Mouse (Mus musculus) splenic B cell, adult 2 months (primary cell): ENCODE measurements around the gene Klhdc3.

Experiments used
- DNase-seq: peaks from one replicate; pipeline ENCODE4 v3.0.0-alpha.2; 2011; ENCODE audit warnings: low read depth, low spot score
- H3K27me3 ChIP-seq: 2 replicates; pipeline ENCODE4 v1.6.1; 2012; ENCODE audit warnings: mild to moderate bottlenecking, low read length, moderate library complexity, mixed read lengths; ENCODE audit not compliant: control insufficient read depth, poor library complexity, insufficient read depth, severe bottlenecking
- H3K36me3 ChIP-seq: 2 replicates; pipeline ENCODE4 v1.6.1; 2012; ENCODE audit warnings: mild to moderate bottlenecking, low read length, moderate library complexity, mixed read lengths; ENCODE audit not compliant: control insufficient read depth, poor library complexity, insufficient read depth, severe bottlenecking

Klhdc3 gene

GRCm38 (mm10) chr17:46710959-46711597 lies 30.4 kb upstream of the Klhdc3 start, which contains the start of gene Pex6:
Pex6 (plus strand) TSS chr17:46711463.
- Histone ChIP-seq H3K27me3 (no peaks in the 10 kb centered on the region), H3K36me3 (peaks cover 9% of the 10 kb centered on the region)
- DNase-seq, result peak; percentile 93

DNA sequence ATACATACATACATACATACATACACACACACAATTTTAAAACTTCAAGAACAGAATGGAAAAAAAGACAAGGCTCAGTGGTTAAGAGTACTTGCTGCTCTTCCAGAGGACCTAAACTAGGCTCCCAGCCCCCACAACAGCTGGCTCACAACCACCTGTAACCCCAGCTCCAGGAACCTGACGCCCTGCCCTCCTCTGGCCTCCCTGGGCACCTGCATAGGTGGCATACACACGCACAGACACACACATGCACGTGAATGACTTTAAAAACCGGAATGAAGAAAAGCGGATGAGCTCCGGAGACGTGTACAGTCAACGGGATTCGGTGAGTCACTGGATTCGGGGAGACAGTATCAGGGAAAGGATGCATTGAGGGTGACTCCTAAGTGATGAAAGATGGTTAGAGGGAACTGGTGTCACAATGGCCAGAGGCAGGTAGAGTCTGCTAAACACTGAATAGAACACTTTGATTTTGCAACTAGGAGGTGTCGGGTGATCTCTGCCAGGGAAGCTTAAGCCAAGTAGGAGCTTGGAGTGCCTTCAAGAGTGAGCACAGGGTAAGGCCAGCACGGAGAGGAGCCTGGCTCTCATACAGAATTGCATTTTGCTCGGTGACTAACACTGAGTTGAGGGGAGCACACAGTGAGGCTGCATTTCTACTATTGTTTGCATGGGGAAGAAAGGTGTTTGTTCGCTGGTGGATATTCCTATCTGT lies 25.8 kb upstream of the Klhdc3 start:
- no peak for DNase-seq

GRCm38 (mm10) chr17:46704887-46705835 lies 24.4 kb upstream of the Klhdc3 start, which contains the start of gene Ppp2r5d:
Ppp2r5d (minus strand) TSS chr17:46705111.
- Histone ChIP-seq H3K36me3 (no peaks in the 10 kb centered on the region), H3K27me3 (no peaks in the 10 kb centered on the region)
- peak; percentile 96 for DNase-seq

More for the DNA sequence above, 25.8 kb upstream of the Klhdc3 start:
- Histone ChIP-seq H3K27me3 (no peaks in the 10 kb centered on the region), H3K36me3 (no peaks in the 10 kb centered on the region)

- peak; percentile 18 for DNase-seq
- Histone ChIP-seq H3K36me3 (no peaks in the 10 kb centered on the region), H3K27me3 (no peaks in the 10 kb centered on the region)
Observed at GRCm38 (mm10) chr17:46703971-46704886, 23.5 kb upstream of the Klhdc3 start.

DNA sequence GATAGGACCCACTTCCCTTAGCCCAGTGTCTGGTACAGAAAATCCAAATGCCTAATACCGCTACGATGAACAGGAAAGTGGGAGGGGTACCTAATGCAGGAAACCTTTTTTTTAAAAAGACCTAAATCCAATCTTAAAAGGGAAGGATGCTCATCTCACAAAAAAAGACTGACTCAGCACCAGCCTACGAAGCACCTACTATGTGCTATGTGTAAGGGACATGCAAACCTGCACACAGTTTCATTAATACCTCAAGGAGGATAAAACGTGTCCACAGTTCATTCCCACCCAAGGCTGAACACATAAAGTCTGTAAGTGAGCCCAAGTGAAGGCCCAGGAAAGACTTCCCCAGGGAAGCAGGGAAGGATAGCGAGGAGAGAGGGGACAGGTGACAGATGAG lies 21.8 kb upstream of the Klhdc3 start:
- no peak for DNase-seq
- no peaks in the 10 kb centered on the region for H3K36me3 ChIP-seq
- no peaks in the 10 kb centered on the region for H3K27me3 ChIP-seq

DNA sequence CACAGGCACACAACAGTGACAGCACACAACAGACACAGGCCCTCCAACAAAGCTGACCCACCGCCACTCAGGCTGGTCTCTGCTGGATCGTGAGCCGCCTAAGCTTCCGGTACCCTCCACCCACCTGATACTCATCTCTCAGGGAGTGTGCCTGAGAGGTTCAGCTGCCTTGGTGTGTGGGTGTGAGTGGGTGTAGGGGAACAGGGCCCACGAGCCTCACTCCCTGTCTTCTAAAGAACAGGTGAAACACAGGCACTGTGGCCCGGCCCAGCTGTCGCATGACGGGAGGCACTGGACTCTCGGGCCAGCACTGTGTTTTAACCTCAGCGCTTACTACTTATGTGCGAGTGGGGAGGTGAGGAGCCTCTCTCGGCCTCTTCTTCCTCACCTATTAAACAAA lies 21.4 kb upstream of the Klhdc3 start:
- no peak for DNase-seq
- Histone ChIP-seq H3K27me3 (no peaks in the 10 kb centered on the region), H3K36me3 (no peaks in the 10 kb centered on the region)

GRCm38 (mm10) chr17:46701489-46701888 lies 20.8 kb upstream of the Klhdc3 start:
- no peaks in the 10 kb centered on the region for H3K27me3 ChIP-seq
- DNase-seq, result no peak

GRCm38 (mm10) chr17:46699912-46700311 lies 19.2 kb upstream of the Klhdc3 start:
- no peak for DNase-seq
- H3K27me3 ChIP-seq, result no peaks in the 10 kb centered on the region
- no peaks in the 10 kb centered on the region for H3K36me3 ChIP-seq

More at GRCm38 (mm10) chr17:46701489-46701888, 20.8 kb upstream of the Klhdc3 start:
- H3K36me3 ChIP-seq, result no peaks in the 10 kb centered on the region

DNA sequence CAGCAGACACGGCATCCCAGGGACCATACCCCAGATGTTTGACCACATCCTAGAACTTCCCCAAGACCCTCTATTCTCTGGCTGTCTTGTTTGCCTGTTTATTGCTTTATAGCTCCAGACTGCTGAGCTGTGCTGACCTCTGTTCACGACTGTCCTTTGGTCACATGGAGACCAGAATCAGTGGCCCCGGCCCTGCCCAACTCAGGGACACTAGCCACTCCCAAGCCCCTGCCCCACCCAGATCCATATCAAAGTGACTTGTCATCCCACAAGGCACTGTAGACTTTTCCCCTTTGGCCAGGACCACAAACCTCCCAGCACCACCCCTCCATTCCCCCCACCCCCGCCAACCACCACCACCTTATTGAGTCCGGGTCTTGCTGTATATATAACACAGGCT lies 18.5 kb upstream of the Klhdc3 start:
- no peaks in the 10 kb centered on the region for H3K36me3 ChIP-seq
- no peak for DNase-seq
- no peaks in the 10 kb centered on the region for H3K27me3 ChIP-seq

DNA sequence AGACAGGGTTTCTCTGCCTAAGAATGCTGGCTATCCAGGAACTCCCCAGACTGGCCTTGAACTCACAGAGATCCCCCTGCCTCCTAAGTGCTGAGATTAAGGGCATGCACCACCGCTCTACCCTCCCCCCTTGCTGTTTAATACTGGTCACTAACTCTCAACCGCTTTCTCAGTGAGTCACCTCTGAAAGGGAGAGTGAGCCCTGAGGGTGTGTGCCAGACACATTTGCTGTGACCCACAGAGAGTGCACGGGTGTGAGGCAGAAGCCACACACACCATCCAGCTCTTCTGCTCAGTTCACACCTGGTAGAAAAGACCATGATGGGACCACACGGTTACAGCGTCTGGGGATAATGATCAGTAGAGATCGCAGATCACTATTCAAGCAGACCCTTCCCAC lies 17.8 kb upstream of the Klhdc3 start:
- DNase-seq, result no peak
- Histone ChIP-seq H3K27me3 (no peaks in the 10 kb centered on the region), H3K36me3 (no peaks in the 10 kb centered on the region)

GRCm38 (mm10) chr17:46694517-46695063 lies 13.9 kb upstream of the Klhdc3 start:
- no peaks in the 10 kb centered on the region for H3K27me3 ChIP-seq
- no peaks in the 10 kb centered on the region; the same call in 1 of the 2 replicates for H3K36me3 ChIP-seq
- DNase-seq, result no peak

DNA sequence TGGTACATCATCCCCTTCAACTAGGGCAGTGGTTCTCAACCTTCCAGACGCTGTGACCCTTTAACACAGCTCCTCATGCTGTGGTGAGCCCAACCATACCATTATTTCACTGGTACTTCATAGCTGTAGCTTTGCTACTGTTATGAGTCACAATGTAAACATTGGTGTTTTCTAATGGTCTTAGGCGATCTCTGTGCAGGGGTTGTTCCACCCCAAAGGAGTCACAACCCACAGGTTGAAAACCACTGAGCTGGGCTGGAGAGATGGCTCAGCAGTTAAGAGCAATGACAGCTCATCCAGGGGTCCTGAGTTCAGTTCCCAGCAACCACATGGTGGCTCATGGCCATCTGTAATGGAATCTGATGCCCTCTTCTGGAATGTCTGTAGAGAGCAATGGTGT lies 10.7 kb upstream of the Klhdc3 start:
- H3K27me3 ChIP-seq, result no peaks in the 10 kb centered on the region
- peaks cover 1% of the 10 kb centered on the region for H3K36me3 ChIP-seq
- DNase-seq, result no peak

DNA sequence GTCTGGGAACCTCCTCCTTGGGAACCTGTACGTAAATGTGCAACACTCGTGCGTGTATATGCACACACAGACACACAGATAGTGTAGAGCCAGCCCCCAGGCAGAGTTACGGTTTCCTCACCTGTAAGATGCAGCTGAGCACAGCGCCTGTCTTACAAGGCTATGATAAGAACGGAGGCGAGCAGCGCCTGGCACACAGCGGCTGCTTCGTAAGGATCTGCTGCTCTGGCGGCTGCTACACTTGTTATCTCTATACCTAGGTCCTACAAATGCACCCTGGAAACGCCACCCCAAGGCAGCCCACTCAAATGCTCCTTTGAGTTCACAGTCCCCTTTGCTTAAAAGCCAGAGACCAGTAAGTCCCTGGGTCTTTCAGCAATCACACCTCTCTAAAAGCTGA lies 10.0 kb upstream of the Klhdc3 start:
- Histone ChIP-seq H3K27me3 (no peaks in the 10 kb centered on the region), H3K36me3 (peaks cover 4% of the 10 kb centered on the region)
- no peak for DNase-seq

DNA sequence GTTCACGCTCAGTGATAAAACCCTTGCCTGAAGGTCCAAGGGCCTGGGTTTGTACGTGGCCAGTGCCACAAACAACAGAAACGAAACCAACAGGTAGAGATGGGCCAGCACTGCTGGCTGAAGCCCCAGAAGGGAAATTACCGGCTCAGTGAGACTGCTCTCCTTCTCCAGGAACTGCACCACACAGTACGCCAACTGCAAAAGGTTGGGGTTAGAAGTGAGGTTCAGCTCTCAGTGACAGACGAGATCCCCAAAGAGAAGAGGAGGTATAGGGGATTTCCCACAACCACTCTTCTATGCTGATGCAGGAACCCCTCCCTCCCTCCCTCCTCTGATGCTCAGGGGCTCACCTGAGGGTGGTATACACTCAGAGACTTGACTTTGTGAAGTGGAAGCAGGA lies 5.2 kb upstream of the Klhdc3 start:
- Histone ChIP-seq H3K36me3 (peaks cover 4% of the 10 kb centered on the region), H3K27me3 (no peaks in the 10 kb centered on the region)
- no peak for DNase-seq
